Mouse (Mus musculus) brain, embryonic 14.5 days (tissue): Measurements from ENCODE around the gene Hspa12a. TPM values are rescaled to one million over a fixed set of nuclear protein-coding genes. Genes with fewer than 3 reads are reported as not detected.
A peak's percentile ranks its signal among the peaks of the same experiment; 100 is the strongest.
"Not testable (repeated sequence)": the region's sequence is repeated elsewhere in the genome, so short reads cannot be mapped to it uniquely, and the experiment has no call there.

Experiments used
- DNase-seq: peaks from one replicate; pipeline ENCODE4 v3.0.0-alpha.2; 2011; ENCODE audit warnings: low read depth
- CTCF ChIP-seq: fragments of 200-500 bp; IDR thresholded peaks from 2 replicates; pipeline ENCODE4 v1.5.1; 2012; ENCODE audit warnings: inconsistent platforms, mild to moderate bottlenecking, moderate library complexity, borderline replicate concordance; ENCODE audit not compliant: insufficient read depth, insufficient read length; ENCODE audit errors: extremely low read depth
- POLR2A ChIP-seq: fragments of 200-500 bp; IDR thresholded peaks from 2 replicates; pipeline ENCODE4 v1.6.1; 2012; ENCODE audit warnings: mild to moderate bottlenecking, inconsistent platforms, borderline replicate concordance; ENCODE audit not compliant: poor library complexity, insufficient read depth, insufficient read length, severe bottlenecking; ENCODE audit errors: extremely low read depth
- polyA plus RNA-seq: library from polyadenylated mRNA; depleted of rRNA; stranded (reverse); fragments of >200 nt; gene quantifications from 2 replicates; pipeline ENCODE4 v1.2.3, GENCODE M21; 2012

The Hspa12a gene
- polyA plus RNA-seq, 1 experiment = 64.6 TPM

DNA sequence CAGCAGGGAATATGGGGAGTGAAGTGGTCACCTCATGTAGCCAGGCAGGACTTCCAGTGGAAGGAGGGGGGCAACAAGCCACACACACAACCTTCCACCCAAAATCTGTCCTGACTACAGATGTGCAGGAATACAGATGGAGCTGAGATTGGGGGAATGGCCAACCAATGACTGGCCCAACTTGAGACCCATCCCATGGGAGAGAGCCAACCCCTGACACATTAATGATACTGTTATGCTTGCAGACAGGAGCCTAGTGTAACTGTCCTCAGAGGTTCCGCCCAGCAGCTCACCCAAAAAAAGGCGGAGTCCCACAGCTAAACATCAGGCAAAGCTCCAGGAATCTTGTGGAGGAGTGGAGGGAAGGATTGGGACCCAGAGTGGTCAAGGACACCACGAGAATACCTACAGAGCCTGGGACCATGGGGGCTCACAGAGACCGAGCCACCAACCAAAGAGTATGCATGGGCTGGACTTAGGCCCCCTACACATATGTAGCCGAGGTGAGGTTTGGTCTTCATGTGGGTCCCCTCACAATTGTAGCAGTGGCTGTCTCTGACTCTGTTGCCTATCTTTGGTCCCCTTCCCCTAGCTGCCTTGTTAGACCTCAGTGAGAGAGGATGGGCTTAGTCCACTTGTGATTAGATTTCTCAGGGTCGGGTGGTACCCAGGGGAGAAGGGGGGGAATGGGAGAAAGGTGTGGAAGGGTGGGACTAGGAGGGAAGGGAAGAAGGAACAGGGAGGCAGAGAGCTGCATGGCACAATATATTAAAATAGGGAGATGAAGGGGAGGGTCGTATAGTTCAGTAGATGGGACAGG is 40.2 kb downstream of the Hspa12a start:
- TF ChIP-seq POLR2A (no peak), CTCF (no peak)
- no peak for DNase-seq

DNA sequence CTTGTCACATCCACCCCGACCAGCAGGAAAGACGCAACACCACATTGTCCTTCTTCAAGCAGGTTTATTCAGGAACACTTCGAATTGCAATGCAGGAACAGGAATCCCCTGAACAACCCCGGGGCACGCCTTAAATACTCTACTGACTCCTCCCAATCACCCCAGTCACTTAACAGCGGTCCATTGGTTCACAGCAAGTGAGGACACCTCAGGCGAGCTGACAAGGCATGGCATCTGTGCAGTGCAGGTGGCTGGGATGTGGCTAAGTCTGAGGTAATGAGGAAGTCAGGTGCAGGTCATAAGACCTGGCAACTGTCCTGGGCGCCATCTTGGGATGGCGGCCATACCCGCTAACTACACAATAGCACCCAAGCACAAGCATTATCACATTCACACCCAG is 43.0 kb downstream of the Hspa12a start:
- not testable (repeated sequence) for DNase-seq

DNA sequence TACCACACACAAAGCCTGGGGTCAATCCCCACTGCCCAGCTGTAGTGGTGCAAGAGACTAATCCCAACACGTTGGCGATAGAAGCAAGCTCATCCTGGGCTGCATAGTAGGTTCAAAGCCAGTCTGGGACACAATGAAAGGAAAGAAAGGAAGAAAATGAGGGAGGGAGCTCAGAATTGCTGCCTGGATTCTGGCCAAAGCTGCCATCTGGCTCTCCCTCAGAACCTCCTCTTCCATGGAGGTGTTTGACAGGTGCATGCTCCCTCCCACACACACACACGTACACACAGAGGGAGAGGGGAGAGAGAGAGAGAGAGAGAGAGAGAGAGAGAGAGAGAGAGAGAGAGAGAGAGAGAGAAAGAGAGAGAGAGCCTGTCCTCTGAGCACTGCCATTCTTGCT is 47.2 kb downstream of the Hspa12a start:
- TF ChIP-seq POLR2A (no peak), CTCF (no peak)
- peak; percentile 79 for DNase-seq

DNA sequence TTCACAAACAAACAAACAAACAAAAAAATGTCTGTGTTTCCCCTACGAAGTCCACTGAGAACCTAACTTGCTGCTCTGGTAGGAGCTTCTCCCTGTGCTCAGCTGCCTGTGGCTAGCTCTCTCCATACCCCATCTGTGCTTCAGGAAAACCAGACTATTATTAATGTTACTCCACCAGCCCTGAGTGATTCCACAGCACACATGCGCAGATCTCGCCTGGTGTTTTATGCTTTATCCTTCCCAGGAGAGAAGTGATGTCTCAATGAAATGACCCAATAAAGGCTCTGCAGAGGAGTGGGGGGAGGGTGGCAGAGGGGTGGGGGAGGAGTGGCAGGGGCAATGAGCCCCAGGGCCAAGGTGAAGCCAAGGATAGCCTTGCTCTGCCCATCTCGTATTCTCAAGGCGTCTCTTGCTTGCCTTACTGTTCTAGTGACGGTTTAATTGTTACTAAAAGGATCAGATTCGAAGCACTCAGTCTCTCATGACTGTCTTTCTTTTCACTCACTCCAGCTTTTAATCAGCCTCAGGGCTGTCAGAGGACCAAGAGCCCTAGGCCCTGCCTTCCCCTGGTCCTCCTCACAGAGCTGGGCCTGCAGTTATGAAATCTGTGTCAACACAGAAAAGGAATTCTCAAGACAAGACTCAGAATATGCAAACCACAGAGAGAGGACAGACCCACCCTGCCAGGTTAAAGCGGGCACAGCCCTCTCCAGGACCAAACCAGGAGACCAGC is 54.0 kb downstream of the Hspa12a start:
- peak; percentile 55 for DNase-seq
- no peak for TF ChIP-seq CTCF
- no peak for TF ChIP-seq POLR2A

DNA sequence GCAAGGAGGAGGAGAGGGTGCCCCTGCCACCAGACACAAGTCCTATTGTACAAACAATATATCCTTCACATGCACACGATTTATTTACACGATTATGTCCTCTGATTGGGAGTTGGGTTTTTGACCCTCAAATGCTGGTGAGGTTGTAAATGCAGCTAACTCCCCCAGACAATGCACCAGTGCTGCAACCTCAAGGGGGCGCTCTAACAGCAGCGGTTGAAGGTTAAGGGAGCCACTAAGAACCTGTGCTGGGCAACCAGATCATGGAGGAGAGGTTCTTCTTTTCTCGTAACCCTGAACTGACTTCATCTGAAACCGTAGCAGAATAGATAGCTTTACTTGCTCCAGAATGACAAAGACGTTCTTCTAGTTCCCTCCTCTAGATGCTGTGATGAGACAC is 57.0 kb downstream of the Hspa12a start:
- no peak for TF ChIP-seq POLR2A
- TF ChIP-seq CTCF = peak; percentile 20; the same call in 1 of the 2 replicates
- DNase-seq = no peak

DNA sequence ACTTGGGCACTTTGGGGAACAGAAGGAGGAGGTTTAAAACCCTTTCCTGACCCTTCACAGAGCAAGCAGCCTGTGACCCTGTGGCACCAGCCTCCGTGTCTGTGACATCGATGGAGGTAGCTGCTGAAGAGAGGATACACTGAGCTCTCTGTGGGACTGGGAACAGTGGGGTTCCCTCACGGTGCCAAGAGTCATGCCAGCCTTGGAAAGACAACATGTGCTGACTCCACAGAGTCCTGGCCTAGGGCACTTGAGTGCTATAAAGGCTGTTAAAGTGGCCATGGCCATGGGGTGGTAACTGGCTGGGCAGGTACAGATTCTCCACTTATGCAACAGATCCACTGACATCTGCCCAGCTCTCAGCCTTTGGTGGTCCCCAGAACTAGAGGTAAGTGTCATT is 60.0 kb downstream of the Hspa12a start:
- no peak for DNase-seq

DNA sequence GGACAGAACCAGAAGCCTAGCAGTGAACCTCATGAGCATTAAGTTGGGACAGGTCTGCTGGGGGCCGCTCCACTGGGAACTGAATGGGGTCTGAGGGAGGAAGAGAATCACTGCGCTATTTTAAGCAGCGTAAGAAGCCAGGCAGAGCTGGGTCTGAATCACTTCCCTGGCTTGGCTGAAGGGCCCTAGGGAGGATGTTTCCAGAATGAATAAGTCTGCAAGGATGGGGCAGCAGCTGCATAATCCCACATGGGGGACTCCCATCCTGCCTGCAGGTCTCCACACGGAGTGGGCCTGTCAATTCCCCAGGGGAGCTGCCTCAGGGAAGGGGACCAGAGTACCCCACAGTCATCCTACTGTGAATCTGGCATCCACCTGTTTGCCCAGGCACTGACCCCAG is 61.1 kb downstream of the Hspa12a start:
- no peak for TF ChIP-seq POLR2A
- TF ChIP-seq CTCF = no peak
- no peak for DNase-seq

More for the DNA sequence above, 60.0 kb downstream of the Hspa12a start:
- TF ChIP-seq POLR2A = no peak
- no peak for TF ChIP-seq CTCF

DNA sequence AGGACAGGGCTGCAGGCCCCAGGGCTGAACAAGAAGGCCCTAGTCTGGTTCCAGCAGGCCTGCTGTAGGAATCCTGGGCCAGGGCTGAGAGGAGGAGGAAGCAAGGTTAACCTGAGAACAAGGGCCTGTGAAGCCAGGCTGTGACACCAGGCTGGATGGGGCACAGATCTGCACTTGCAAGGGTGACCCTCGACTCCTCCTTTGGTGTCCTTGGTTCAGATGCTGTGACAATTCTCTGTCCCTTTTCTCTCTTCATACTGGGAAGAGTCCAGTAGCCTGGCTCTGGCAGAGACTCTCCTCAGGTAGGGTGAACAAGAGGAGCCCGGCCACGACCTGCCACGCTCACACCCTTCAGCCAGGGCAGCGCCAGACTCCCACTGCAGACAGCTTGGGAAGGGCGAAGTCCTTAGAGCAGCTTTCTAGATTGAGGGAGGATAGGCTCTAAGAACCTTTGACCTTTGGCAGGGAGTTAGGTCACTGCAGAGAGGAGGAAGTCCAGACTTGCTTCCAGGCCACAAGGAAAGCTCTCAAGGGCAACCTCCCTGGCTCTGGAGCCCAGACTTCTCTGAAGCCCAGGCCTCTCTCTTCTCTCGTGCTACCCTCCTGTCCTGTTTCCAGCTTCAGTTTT is 64.0 kb downstream of the Hspa12a start:
- no peak for DNase-seq
- TF ChIP-seq POLR2A (no peak), CTCF (no peak)

DNA sequence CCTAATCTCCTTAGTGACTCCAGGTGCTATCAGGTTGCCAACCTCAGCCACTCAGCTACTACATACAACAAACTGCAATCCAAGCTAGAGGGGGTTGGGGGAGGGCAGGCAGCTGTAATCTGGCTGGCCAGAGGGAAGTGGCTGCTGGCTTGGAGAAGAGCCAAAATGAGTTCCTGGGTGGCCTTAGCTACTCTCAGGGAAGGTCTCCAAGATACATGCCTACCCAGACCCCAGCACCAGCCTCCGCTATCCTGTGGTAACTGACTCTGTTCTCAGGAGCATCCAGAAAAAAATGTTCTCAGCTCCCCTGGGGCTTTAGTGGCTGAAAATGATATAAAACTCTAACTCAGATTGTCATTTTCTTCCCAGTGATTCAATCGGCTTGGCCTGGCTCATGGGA is 64.9 kb downstream of the Hspa12a start:
- DNase-seq = peak; percentile 36
- TF ChIP-seq CTCF = no peak
- TF ChIP-seq POLR2A = no peak

DNA sequence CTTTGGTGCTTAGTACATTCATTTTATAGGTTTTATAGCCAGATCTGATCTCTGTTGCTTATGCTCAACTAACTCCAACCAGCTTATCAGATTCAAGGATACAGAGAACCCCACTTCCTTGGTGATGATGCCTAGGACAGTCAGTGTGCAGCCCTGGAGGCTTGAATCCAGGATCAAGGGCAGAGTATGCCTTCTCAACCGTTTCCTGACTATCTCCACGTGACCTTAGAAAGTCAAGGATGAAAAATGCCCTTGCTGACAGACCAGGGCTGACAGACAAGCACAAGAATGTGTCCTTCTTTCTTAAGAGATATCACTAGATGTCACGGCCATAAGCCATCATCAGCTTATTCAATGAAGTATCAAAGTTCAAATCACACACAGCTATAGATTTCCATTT is 69.9 kb downstream of the Hspa12a start:
- TF ChIP-seq POLR2A (no peak), CTCF (no peak)

DNA sequence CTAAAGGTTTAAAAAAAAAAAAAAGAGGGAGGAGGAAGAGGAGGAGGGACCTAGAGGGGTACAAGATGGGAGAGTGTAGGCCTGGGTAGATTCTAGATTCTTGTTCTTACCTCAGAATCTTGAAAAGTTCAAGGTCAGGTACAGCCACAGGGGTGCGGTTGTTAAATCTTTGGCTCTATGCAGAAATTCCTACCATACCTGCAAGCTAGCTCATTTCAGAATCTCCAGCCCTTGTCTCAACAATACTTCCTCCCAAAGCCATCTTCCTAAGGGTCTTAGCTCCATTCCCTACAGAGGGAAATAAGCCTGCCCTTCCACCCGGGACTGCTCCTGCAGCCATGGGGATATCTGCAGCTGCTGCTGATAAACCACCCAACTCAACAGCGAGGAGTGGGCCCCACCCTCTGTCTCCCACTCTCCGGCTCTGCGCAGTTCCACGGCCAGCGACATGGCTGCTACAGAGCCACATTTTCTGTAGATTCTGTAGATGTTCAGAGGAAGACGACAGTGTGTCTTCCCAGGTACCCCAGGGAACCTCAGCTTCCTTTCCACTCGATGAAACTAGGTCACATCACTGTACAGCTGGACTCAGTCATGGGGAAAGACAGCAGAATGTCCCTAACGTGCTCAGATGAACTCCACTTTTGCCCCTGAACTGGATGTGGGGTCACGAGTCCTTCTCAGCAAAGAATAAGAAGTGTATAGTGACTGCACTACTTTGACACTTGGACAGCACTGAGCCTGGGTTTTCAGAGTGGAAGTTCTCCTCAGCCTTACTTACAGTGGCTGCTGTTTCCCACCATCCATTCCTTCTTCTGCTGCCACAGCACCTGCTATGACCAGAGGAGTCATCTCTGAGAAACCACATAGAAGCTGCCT is 70.8 kb downstream of the Hspa12a start:
- DNase-seq = no peak
- TF ChIP-seq CTCF (no peak), POLR2A (no peak)

More for the DNA sequence above, 69.9 kb downstream of the Hspa12a start:
- no peak for DNase-seq
